Mouse (Mus musculus) stomach, postnatal 0 days (tissue): ENCODE data around the gene Arr3. TPM values are rescaled to one million over a fixed set of nuclear protein-coding genes. Genes with fewer than 3 reads are reported as not detected.

ENCODE experiments used
- ATAC-seq: fragments of 200-750 bp; cut with Nextera tagmentation; 2 replicates; pipeline ENCODE4 v1.8.0; 2017; ENCODE audit not compliant: low FRiP score, low TSS enrichment
- DNase-seq: peaks from one replicate; pipeline ENCODE4 v3.0.0-alpha.2; 2016; ENCODE audit warnings: low spot score
- H3K27ac ChIP-seq: fragments of 300-500 bp; sonication (generic); replicated peaks from 2 replicates; pipeline ENCODE4 v1.5.1; 2014; ENCODE audit warnings: mild to moderate bottlenecking, control low read depth
- H3K27me3 ChIP-seq: fragments of 300-500 bp; sonication (generic); 2 replicates; pipeline ENCODE4 v1.6.1; 2014; ENCODE audit warnings: low read length; ENCODE audit not compliant: control insufficient read depth, insufficient read depth
- H3K36me3 ChIP-seq: fragments of 300-500 bp; sonication (generic); 2 replicates; pipeline ENCODE4 v1.6.1; 2014; ENCODE audit warnings: low read length, mixed read lengths; ENCODE audit not compliant: control insufficient read depth, insufficient read depth
- H3K4me1 ChIP-seq: fragments of 300-500 bp; sonication (generic); replicated peaks from 2 replicates; pipeline ENCODE4 v1.6.1; 2014; ENCODE audit warnings: antibody characterized with exemption; ENCODE audit not compliant: control insufficient read depth, insufficient read depth
- H3K4me2 ChIP-seq: fragments of 300-500 bp; sonication (generic); replicated peaks from 2 replicates; pipeline ENCODE4 v1.6.1; 2014; ENCODE audit warnings: low read depth, mild to moderate bottlenecking, control low read depth, moderate library complexity
- H3K4me3 ChIP-seq: fragments of 300-500 bp; sonication (generic); 2 replicates; pipeline ENCODE4 v1.5.1; 2014; ENCODE audit warnings: low read depth, low read length, control low read depth
- H3K9ac ChIP-seq: fragments of 300-500 bp; sonication (generic); 2 replicates; pipeline ENCODE4 v1.6.1; 2014; ENCODE audit warnings: mild to moderate bottlenecking, low read length, control low read depth, mixed read lengths
- H3K9me3 ChIP-seq: fragments of 300-500 bp; sonication (generic); 2 replicates; pipeline ENCODE4 v1.6.1; 2016; ENCODE audit warnings: low read length; ENCODE audit not compliant: control insufficient read depth
- CTCF ChIP-seq: IDR thresholded peaks from 2 replicates; pipeline ENCODE4 v1.5.1; 2016; ENCODE audit warnings: antibody characterized with exemption, low read depth, mild to moderate bottlenecking, moderate library complexity
- EP300 ChIP-seq: optimal IDR thresholded peaks from 2 replicates; pipeline ENCODE3; 2016; ENCODE audit warnings: antibody characterized with exemption
- WGBS: fragments of 180-500 bp; shearing (Covaris S2); extraction: QIAGEN DNeasy Blood & Tissue Kit; methylation state at CpG from one replicate; pipeline ENCODE4 v1.1.7; 2014; 5-methylcytosine and 5-hydroxymethylcytosine counted together
- polyA plus RNA-seq: library from polyadenylated mRNA; unstranded; fragments of >200 nt; fragmentation: Nextera tagmentation; extraction: Ambion mirVana; gene quantifications from 2 replicates; pipeline ENCODE4 v1.2.1, GENCODE M21; 2015

Arr3 gene
- polyA plus RNA-seq, 1 experiment from 2014 or later = not detected

GRCm38 (mm10) chrX:100599755-100600154, 5.5 kb upstream of the Arr3 start:
- H3K4me1 ChIP-seq = no peaks in the 10 kb centered on the region
- H3K9me3 ChIP-seq = no peaks in the 10 kb centered on the region
- DNase-seq (no peak), ATAC-seq (no peak)
- no peak overlapping the region for H3K27ac ChIP-seq
- H3K4me3 ChIP-seq = no peak overlapping the region
- no peaks in the 10 kb centered on the region for H3K27me3 ChIP-seq
- no peak overlapping the region for H3K9ac ChIP-seq
- no peak overlapping the region for H3K4me2 ChIP-seq
- H3K36me3 ChIP-seq = no peaks in the 10 kb centered on the region
- WGBS = 69% methylated on average over 4 of the region's 4 CpGs
- TF ChIP-seq EP300 (no peak), CTCF (no peak)

- Histone ChIP-seq H3K9me3 (no peaks in the 10 kb centered on the region), H3K4me1 (no peaks in the 10 kb centered on the region), H3K9ac (no peak overlapping the region), H3K36me3 (no peaks in the 10 kb centered on the region), H3K27me3 (no peaks in the 10 kb centered on the region), H3K27ac (no peak overlapping the region), H3K4me2 (no peak overlapping the region), H3K4me3 (no peak overlapping the region)
- DNase-seq = peak; percentile 13
- TF ChIP-seq CTCF (no peak), EP300 (no peak)
- peak; percentile 29; the same call in 1 of the 2 replicates for ATAC-seq
- 48% methylated on average over 3 of the region's 3 CpGs for WGBS
These were observed 13.2 kb downstream of the Arr3 start for GRCm38 (mm10) chrX:100618488-100618887.

- no peaks in the 10 kb centered on the region for H3K36me3 ChIP-seq
- ATAC-seq = no peak
- H3K9ac ChIP-seq = no peak overlapping the region
- no peak overlapping the region for H3K27ac ChIP-seq
- no peaks in the 10 kb centered on the region for H3K27me3 ChIP-seq
- DNase-seq = no peak
- H3K4me3 ChIP-seq = no peak overlapping the region
- peak; percentile 45 for TF ChIP-seq CTCF
- TF ChIP-seq EP300 = no peak
- H3K9me3 ChIP-seq = no peaks in the 10 kb centered on the region
- H3K4me1 ChIP-seq = no peaks in the 10 kb centered on the region
- 55% methylated on average over 2 of the region's 2 CpGs for WGBS
- no peak overlapping the region for H3K4me2 ChIP-seq
These were observed 16.1 kb downstream of the Arr3 start for GRCm38 (mm10) chrX:100621366-100621765.

GRCm38 (mm10) chrX:100624242-100624641, 18.9 kb downstream of the Arr3 start:
- DNase-seq (no peak), ATAC-seq (no peak)
- no peaks in the 10 kb centered on the region for H3K4me1 ChIP-seq
- TF ChIP-seq CTCF (no peak), EP300 (no peak)
- H3K36me3 ChIP-seq = no peaks in the 10 kb centered on the region
- no peaks in the 10 kb centered on the region for H3K27me3 ChIP-seq
- H3K4me3 ChIP-seq = no peak overlapping the region
- H3K9me3 ChIP-seq = no peaks in the 10 kb centered on the region
- no peak overlapping the region for H3K27ac ChIP-seq
- WGBS = 98% methylated on average over 4 of the region's 4 CpGs
- no peak overlapping the region for H3K9ac ChIP-seq
- no peak overlapping the region for H3K4me2 ChIP-seq

- Histone ChIP-seq H3K27me3 (no peaks in the 10 kb centered on the region), H3K27ac (no peak overlapping the region), H3K9me3 (no peaks in the 10 kb centered on the region), H3K9ac (peak overlapping the region; percentile 51; the same call in 1 of the 2 replicates), H3K36me3 (no peaks in the 10 kb centered on the region), H3K4me1 (no peaks in the 10 kb centered on the region), H3K4me3 (peak overlapping the region; percentile 54), H3K4me2 (peak overlapping the region; percentile 57)
- DNase-seq = no peak
- TF ChIP-seq EP300 (no peak), CTCF (no peak)
- 31% methylated on average over 7 of the region's 7 CpGs for WGBS
- no peak for ATAC-seq
These were observed 19.8 kb downstream of the Arr3 start for GRCm38 (mm10) chrX:100625146-100625545.

- H3K4me1 ChIP-seq = no peaks in the 10 kb centered on the region
- no peaks in the 10 kb centered on the region for H3K9me3 ChIP-seq
- 16% methylated on average over 3 of the region's 3 CpGs for WGBS
- DNase-seq (no peak), ATAC-seq (no peak)
- no peaks in the 10 kb centered on the region for H3K27me3 ChIP-seq
- H3K4me3 ChIP-seq = peak within 1 kb of the TSS; percentile 54
- peak within 1 kb of the TSS; percentile 79 for H3K4me2 ChIP-seq
- H3K36me3 ChIP-seq = no peaks in the 10 kb centered on the region
- no peak for TF ChIP-seq CTCF
- H3K27ac ChIP-seq = peak within 1 kb of the TSS; percentile 45; the same call in 1 of the 2 replicates
- peak within 1 kb of the TSS; percentile 57 for H3K9ac ChIP-seq
These were observed 20.2 kb downstream of the Arr3 start, which contains the start of gene Kif4 for GRCm38 (mm10) chrX:100625546-100625801. Gene Kif4 (plus strand): TSS chrX:100625737.
